Mouse (Mus musculus): ENCODE results near the gene Hist1h3d. TPM values are rescaled to one million over a fixed set of nuclear protein-coding genes. Genes with fewer than 3 reads are reported as not detected.
"Not testable (repeated sequence)": the region's sequence is repeated elsewhere in the genome, so short reads cannot be mapped to it uniquely, and the experiment has no call there.

Hist1h3d gene
- total and polyA plus RNA-seq, 3 experiments: 1.4 to 150 TPM; not detected in 1

- Histone ChIP-seq H3K4me1 (ENCODE audit: control insufficient read depth in 1 of 2, insufficient read depth in 2 of 2, low read length in 2 of 2) (peaks cover 2 to 6% of the 10 kb centered on the region in 2 experiments; a peak in 3 of 4 replicates), H3K27me3 (ENCODE audit: control insufficient read depth in 1 of 2, insufficient read depth in 2 of 2, low read length in 2 of 2) (no peaks in the 10 kb centered on the region), H3K36me3 (ENCODE audit: control insufficient read depth in 1 of 2, insufficient read depth in 2 of 2, low read length in 2 of 2) (peaks cover 0 to 23% of the 10 kb centered on the region in 2 experiments; a peak in 2 of 4 replicates), H3K9ac (ENCODE audit: control insufficient read depth, low read depth, low read length, poor library complexity, severe bottlenecking) (peak within 1 kb of the TSS; percentile 87), H3K4me3 (ENCODE audit: control insufficient read depth in 1 of 2, insufficient read depth in 1 of 2, low read depth in 2 of 2, low read length in 2 of 2) (peak within 1 kb of the TSS; percentile 47 to 56), H3K9me3 (replicated peaks; ENCODE audit: insufficient read depth, low read length) (no peaks in the 10 kb centered on the region), H3K79me2 (ENCODE audit: control insufficient read depth, insufficient read depth, low read length, poor library complexity) (no peaks in the 10 kb centered on the region), H3K27ac (ENCODE audit: control insufficient read depth, low read depth, low read length) (peak within 1 kb of the TSS; percentile 99)
- peak; percentile 96 for DNase-seq (ENCODE audit: low read depth, low spot score)
- TF ChIP-seq CTCF (IDR thresholded peaks at IDR 0.05 in 2 of 3, conservative IDR thresholded peaks at IDR 0.05 in 1 of 3; ENCODE audit: control insufficient read depth in 1 of 3, insufficient read depth in 1 of 3, low read depth in 2 of 3, low read length in 3 of 3, poor library complexity in 1 of 3, severe bottlenecking in 1 of 3) (no peak), MEF2A (IDR thresholded peaks at IDR 0.05; ENCODE audit: extremely low read depth, insufficient replicate concordance, low read depth, low read length, poor library complexity, severe bottlenecking) (no peak), TBP (IDR thresholded peaks at IDR 0.05; ENCODE audit: low read depth, low read length) (peak; percentile 99), POLR2AphosphoS5 (IDR thresholded peaks at IDR 0.05; ENCODE audit: borderline replicate concordance, low read depth, low read length) (peak; percentile 99; the same call in 1 of the 2 replicates), UBTF (IDR thresholded peaks at IDR 0.05; ENCODE audit: borderline replicate concordance, insufficient read depth, low read depth, low read length) (peak; percentile 95; the same call in 1 of the 2 replicates), POLR2A (IDR thresholded peaks at IDR 0.05; ENCODE audit: control insufficient read depth in 1 of 2, insufficient read depth in 1 of 2, low read depth in 1 of 2, low read length in 2 of 2, poor library complexity in 1 of 2) (peak; percentile 97 to 99)
Measured at GRCm38 (mm10) chr13:23543965-23544786, 31.4 kb upstream of the Hist1h3d start, which contains the start of gene Hist1h3f. Gene Hist1h3f, plus strand, starts transcription at chr13:23544052.

- not testable (repeated sequence) for H3K9me3 ChIP-seq (replicated peaks; ENCODE audit: insufficient read depth, low read length); H3K79me2 ChIP-seq (ENCODE audit: control insufficient read depth, insufficient read depth, low read length, poor library complexity); H3K4me1 ChIP-seq (ENCODE audit: control insufficient read depth in 1 of 2, insufficient read depth in 2 of 2, low read length in 2 of 2); H3K27me3 ChIP-seq (ENCODE audit: control insufficient read depth in 1 of 2, insufficient read depth in 2 of 2, low read length in 2 of 2)
- Histone ChIP-seq H3K36me3 (ENCODE audit: control insufficient read depth in 1 of 2, insufficient read depth in 2 of 2, low read length in 2 of 2) (peaks cover 0 to 28% of the 10 kb centered on the region in 2 experiments; a peak in 2 of 4 replicates), H3K9ac (ENCODE audit: control insufficient read depth, low read depth, low read length, poor library complexity, severe bottlenecking) (peak overlapping the region; percentile 75), H3K4me3 (ENCODE audit: control insufficient read depth in 1 of 2, insufficient read depth in 1 of 2, low read depth in 2 of 2, low read length in 2 of 2) (peak overlapping the region in 1 of 2 experiments; percentile 50; a peak in 1 of 4 replicates), H3K27ac (ENCODE audit: control insufficient read depth, low read depth, low read length) (peak overlapping the region; percentile 91)
- peak; percentile 61 for DNase-seq (ENCODE audit: low read depth, low spot score)
- peak in 1 of 2 experiments; percentile 80; a peak in 2 of 4 replicates for TF ChIP-seq POLR2A (IDR thresholded peaks at IDR 0.05; ENCODE audit: control insufficient read depth in 1 of 2, insufficient read depth in 1 of 2, low read depth in 1 of 2, low read length in 2 of 2, poor library complexity in 1 of 2)
- TF ChIP-seq UBTF (IDR thresholded peaks at IDR 0.05; ENCODE audit: borderline replicate concordance, insufficient read depth, low read depth, low read length): 0 out of 2 replicates have a peak, but pooled peaks have one; percentile 66
Measured at GRCm38 (mm10) chr13:23544787-23545120, 30.8 kb upstream of the Hist1h3d start.

GRCm38 (mm10) chr13:23546694-23547093 lies 28.9 kb upstream of the Hist1h3d start:
- H3K27me3 ChIP-seq (ENCODE audit: control insufficient read depth in 1 of 2, insufficient read depth in 2 of 2, low read length in 2 of 2): no peaks in the 10 kb centered on the region

More at GRCm38 (mm10) chr13:23546694-23547093, 28.9 kb upstream of the Hist1h3d start:
- Histone ChIP-seq H3K27ac (ENCODE audit: control insufficient read depth, low read depth, low read length) (no peak overlapping the region), H3K4me3 (ENCODE audit: control insufficient read depth in 1 of 2, insufficient read depth in 1 of 2, low read depth in 2 of 2, low read length in 2 of 2) (no peak overlapping the region), H3K9me3 (replicated peaks; ENCODE audit: insufficient read depth, low read length) (no peaks in the 10 kb centered on the region), H3K9ac (ENCODE audit: control insufficient read depth, low read depth, low read length, poor library complexity, severe bottlenecking) (no peak overlapping the region), H3K79me2 (ENCODE audit: control insufficient read depth, insufficient read depth, low read length, poor library complexity) (no peaks in the 10 kb centered on the region; the same call in 1 of the 2 replicates), H3K36me3 (ENCODE audit: control insufficient read depth in 1 of 2, insufficient read depth in 2 of 2, low read length in 2 of 2) (peaks cover 0 to 28% of the 10 kb centered on the region in 2 experiments; a peak in 2 of 4 replicates), H3K4me1 (ENCODE audit: control insufficient read depth in 1 of 2, insufficient read depth in 2 of 2, low read length in 2 of 2) (peaks cover 0 to 9% of the 10 kb centered on the region in 2 experiments; a peak in 2 of 4 replicates)
- TF ChIP-seq GATA1 (IDR thresholded peaks at IDR 0.05; ENCODE audit: low read depth, low read length) (peak; percentile 62), TCF12 (IDR thresholded peaks at IDR 0.05; ENCODE audit: low read depth, low read length) (no peak)
- no peak for DNase-seq (ENCODE audit: low read depth, low spot score)
